9 mouse cellular contexts compared by ENCODE assay signal in genomic region chr13:54520221-54520620, GRCm38 (mm10). TPM values are rescaled to one million over a fixed set of nuclear protein-coding genes. Genes with fewer than 3 reads are reported as not detected.
DNase-seq lines count a peak whose midpoint lies in the region; ATAC-seq lines count a peak whose summit lies in the region.
"Had no signal": no experiment of that assay in that cellular context is flagged by ENCODE, and none has a peak within 500 bp of the region (broad histone marks: within the 10 kb centered on the region; RNA-seq: fewer than 3 reads in every experiment).

No protein-coding gene starts in this region.

- H3K27me3 ChIP-seq in kidney, embryonic 14.5 days (ENCODE audit: control insufficient read depth, insufficient read depth, low read length), result no peaks in the 10 kb centered on the region
- no peaks in the 10 kb centered on the region for H3K27me3 ChIP-seq in splenic B cell, adult 2 months (ENCODE audit: control insufficient read depth, insufficient read depth, low read length, poor library complexity, severe bottlenecking)
- no peaks in the 10 kb centered on the region for H3K27me3 ChIP-seq in forebrain, embryonic 10.5 days (ENCODE audit: poor library complexity, severe bottlenecking)
- H3K27me3 ChIP-seq: embryonic facial prominence, embryonic 15.5 days had no signal

- H3K9me3 ChIP-seq in kidney, embryonic 14.5 days (ENCODE audit: control insufficient read depth, low read length), result 0 out of 2 replicates have a peak, but pooled peaks cover 4% of the 10 kb centered on the region
- H3K9me3 ChIP-seq in forebrain, embryonic 10.5 days, result peaks cover 8% of the 10 kb centered on the region; the same call in 1 of the 2 replicates

- 92% methylated on average over 4 of the region's 4 CpGs for WGBS in kidney, embryonic 14.5 days
- WGBS in forebrain, embryonic 10.5 days, result 91% methylated on average over 4 of the region's 4 CpGs

- no peaks in the 10 kb centered on the region for H3K4me1 ChIP-seq in kidney, embryonic 14.5 days (ENCODE audit: control insufficient read depth, insufficient read depth, low read length)
- H3K4me1 ChIP-seq in forebrain, embryonic 10.5 days, result no peaks in the 10 kb centered on the region
- H3K4me1 ChIP-seq: embryonic facial prominence, embryonic 15.5 days had no signal

- no peak for ATAC-seq in kidney, embryonic 14.5 days (ENCODE audit: low FRiP score, low TSS enrichment)

- no peak overlapping the region for H3K4me2 ChIP-seq in kidney, embryonic 14.5 days (replicated peaks; ENCODE audit: low read depth, low read length)
- H3K4me2 ChIP-seq: embryonic facial prominence, embryonic 15.5 days had no signal

- H3K9ac ChIP-seq in kidney, embryonic 14.5 days (ENCODE audit: low read depth, low read length), result no peak overlapping the region
- H3K9ac ChIP-seq: embryonic facial prominence, embryonic 15.5 days had no signal

- peaks cover 14% of the 10 kb centered on the region for H3K36me3 ChIP-seq in kidney, embryonic 14.5 days (ENCODE audit: control insufficient read depth, insufficient read depth, low read length)
- H3K36me3 ChIP-seq in splenic B cell, adult 2 months (ENCODE audit: control insufficient read depth, insufficient read depth, low read length, poor library complexity, severe bottlenecking), result peaks cover 3% of the 10 kb centered on the region; the same call in 1 of the 2 replicates
- peaks cover 28% of the 10 kb centered on the region for H3K36me3 ChIP-seq in forebrain, embryonic 10.5 days (replicated peaks)

- intact Hi-C loops in gastrocnemius, postnatal 14 days (cut with DNase I; ENCODE audit: low total_unique reads), result no loop called here

- H3K4me3 ChIP-seq in kidney, embryonic 14.5 days (ENCODE audit: low read length), result no peak overlapping the region
- no peak overlapping the region for H3K4me3 ChIP-seq in forebrain, embryonic 10.5 days
- H3K4me3 ChIP-seq: embryonic facial prominence, embryonic 15.5 days had no signal

- no peak overlapping the region for H3K27ac ChIP-seq in kidney, embryonic 14.5 days (ENCODE audit: low read depth, low read length)
- no peak overlapping the region for H3K27ac ChIP-seq in forebrain, embryonic 10.5 days
- H3K27ac ChIP-seq: embryonic facial prominence, embryonic 15.5 days had no signal

- DNase-seq in kidney, adult 9 months, result peak; percentile 36
- peak; percentile 65 for DNase-seq in R1 (ENCODE audit: low read depth, low spot score)
- DNase-seq in kidney, postnatal 10 days, result peak; percentile 11
- DNase-seq in splenic B cell, adult 2 months (ENCODE audit: low read depth, low spot score), result peak; percentile 72
- no peak for DNase-seq in frontal cortex, postnatal 10 days (ENCODE audit: low spot score in 2 of 2)
- no peak for DNase-seq in gastrocnemius, postnatal 14 days
- DNase-seq in forebrain, embryonic 10.5 days (ENCODE audit: extremely low spot score, low spot score), result no peak

RNA-seq across cellular contexts. Expression of gene Simc1, which starts 16.6 kb away (rescaled TPM):
- polyA plus RNA-seq in kidney, embryonic 14.5 days (2014; fragmentation: Nextera tagmentation; extraction: Ambion mirVana), result 14.0 and 17.9 TPM in 2 replicates
- 1 to 10 TPM; 1.7 to 2.4 TPM for total RNA-seq in gastrocnemius, postnatal 14 days (2021)
- polyA plus RNA-seq in forebrain, embryonic 10.5 days (2016; fragmentation: Nextera tagmentation; extraction: Ambion mirVana), result 14.3 and 16.4 TPM in 2 replicates

RNA-seq across cellular contexts. Expression of gene 4833439L19Rik, which starts 45.0 kb away (rescaled TPM):
- polyA plus RNA-seq in kidney, embryonic 14.5 days (2014; fragmentation: Nextera tagmentation; extraction: Ambion mirVana), result 96.7 and 158 TPM in 2 replicates
- 100 to 1,000 TPM in 1 of 2 experiments, 10 to 100 TPM in 1; 97.4 to 106 TPM for total RNA-seq in gastrocnemius, postnatal 14 days (2021)
- 201 and 202 TPM in 2 replicates for polyA plus RNA-seq in forebrain, embryonic 10.5 days (2016; fragmentation: Nextera tagmentation; extraction: Ambion mirVana)

RNA-seq across cellular contexts. Expression of gene Thoc3, which starts 51.6 kb away (rescaled TPM):
- polyA plus RNA-seq in kidney, embryonic 14.5 days (2014; fragmentation: Nextera tagmentation; extraction: Ambion mirVana), result 142 and 151 TPM in 2 replicates
- total RNA-seq in gastrocnemius, postnatal 14 days (2021), result 10 to 100 TPM; 16.1 to 18.5 TPM
- 189 and 193 TPM in 2 replicates for polyA plus RNA-seq in forebrain, embryonic 10.5 days (2016; fragmentation: Nextera tagmentation; extraction: Ambion mirVana)

RNA-seq across cellular contexts. Expression of gene Arl10, which starts 54.6 kb away (rescaled TPM):
- 29.7 and 33.5 TPM in 2 replicates for polyA plus RNA-seq in kidney, embryonic 14.5 days (2014; fragmentation: Nextera tagmentation; extraction: Ambion mirVana)
- total RNA-seq in gastrocnemius, postnatal 14 days (2021), result 1 to 10 TPM; 2.9 to 3.7 TPM
- polyA plus RNA-seq in forebrain, embryonic 10.5 days (2016; fragmentation: Nextera tagmentation; extraction: Ambion mirVana), result 23.3 and 26.5 TPM in 2 replicates

Comparison
In these comparisons a context has a peak if more than half of its experiments do, and no peak if none do; other contexts are left out.
1. DNase-seq: peak in kidney, adult 9 months (single experiment), R1 (single experiment), kidney, postnatal 10 days (single experiment) and splenic B cell, adult 2 months (single experiment); none in frontal cortex, postnatal 10 days (0 of 2), gastrocnemius, postnatal 14 days (single experiment) and forebrain, embryonic 10.5 days (single experiment).